Mouse (Mus musculus): Measurements from ENCODE around the gene Cd9. TPM values are rescaled to one million over a fixed set of nuclear protein-coding genes. Genes with fewer than 3 reads are reported as not detected.

The Cd9 gene
- polyA plus RNA-seq, 1 experiment: 138 TPM

DNA sequence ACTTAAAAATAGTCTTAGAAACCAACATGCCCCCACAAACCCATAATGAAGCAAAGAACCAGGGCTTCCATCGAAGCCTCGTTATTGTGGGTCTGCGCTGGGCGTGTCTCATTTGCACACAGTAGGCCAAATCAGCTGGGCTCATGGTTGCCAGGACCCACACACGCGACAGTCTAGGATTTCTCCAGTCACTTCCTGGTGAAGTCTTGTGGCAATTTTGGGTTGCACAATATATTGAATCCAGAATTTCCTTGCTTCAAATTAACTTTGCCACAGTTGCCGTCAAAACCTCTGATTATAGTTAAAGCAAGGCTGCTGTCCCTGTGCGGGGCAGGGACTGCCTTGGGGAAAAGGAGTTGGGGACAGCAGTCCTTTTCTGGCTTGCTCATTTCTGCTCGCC is 39.9 kb downstream of the Cd9 start:
- no peak overlapping the region for H3K4me3 ChIP-seq (ENCODE audit: insufficient read depth, low read depth, low read length)
- H3K4me1 ChIP-seq (ENCODE audit: control insufficient read depth, insufficient read depth, low read length): peaks cover 2% of the 10 kb centered on the region; the same call in 1 of the 2 replicates
- no peak for DNase-seq
- H3K27me3 ChIP-seq (replicated peaks; ENCODE audit: control insufficient read depth, insufficient read depth, low read length): no peaks in the 10 kb centered on the region
- TF ChIP-seq POLR2A (IDR thresholded peaks at IDR 0.05; ENCODE audit: low read depth, low read length) (no peak), CTCF (conservative IDR thresholded peaks at IDR 0.05; ENCODE audit: insufficient read depth, insufficient read length, low read depth, low read length) (no peak)
- 87% methylated on average over 9 of the region's 9 CpGs for WGBS
- no peak overlapping the region for H3K27ac ChIP-seq (ENCODE audit: insufficient read depth, low read depth, low read length)
- H3K36me3 ChIP-seq (ENCODE audit: control insufficient read depth, insufficient read depth, low read length): no peaks in the 10 kb centered on the region

DNA sequence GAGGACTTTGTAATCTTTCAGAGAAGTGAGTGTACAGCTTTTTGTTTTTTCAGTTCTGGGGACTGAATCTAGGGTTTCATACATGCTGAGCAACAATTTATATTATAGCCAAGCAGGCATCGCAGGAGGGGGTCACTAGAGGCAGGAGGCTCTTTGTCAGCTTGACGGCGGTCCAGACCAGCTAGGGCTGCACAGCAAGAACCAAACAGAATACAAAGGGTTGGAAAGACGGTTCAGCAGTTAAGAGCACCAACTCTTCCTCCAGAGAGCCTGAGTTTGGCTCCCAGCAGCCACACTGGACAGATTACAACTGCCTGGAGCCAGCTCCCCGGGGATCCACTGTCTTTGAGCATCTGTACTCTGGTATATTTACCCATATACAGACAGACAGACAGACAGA is 40.3 kb downstream of the Cd9 start:
- H3K36me3 ChIP-seq (ENCODE audit: control insufficient read depth, insufficient read depth, low read length): no peaks in the 10 kb centered on the region
- WGBS: 73% methylated on average over 5 of the region's 5 CpGs
- no peak overlapping the region for H3K4me3 ChIP-seq (ENCODE audit: insufficient read depth, low read depth, low read length)
- no peaks in the 10 kb centered on the region for H3K27me3 ChIP-seq (replicated peaks; ENCODE audit: control insufficient read depth, insufficient read depth, low read length)
- peaks cover 2% of the 10 kb centered on the region; the same call in 1 of the 2 replicates for H3K4me1 ChIP-seq (ENCODE audit: control insufficient read depth, insufficient read depth, low read length)
- TF ChIP-seq POLR2A (IDR thresholded peaks at IDR 0.05; ENCODE audit: low read depth, low read length): no peak
- TF ChIP-seq CTCF (conservative IDR thresholded peaks at IDR 0.05; ENCODE audit: insufficient read depth, insufficient read length, low read depth, low read length): no peak
- DNase-seq: no peak
- H3K27ac ChIP-seq (ENCODE audit: insufficient read depth, low read depth, low read length): no peak overlapping the region

DNA sequence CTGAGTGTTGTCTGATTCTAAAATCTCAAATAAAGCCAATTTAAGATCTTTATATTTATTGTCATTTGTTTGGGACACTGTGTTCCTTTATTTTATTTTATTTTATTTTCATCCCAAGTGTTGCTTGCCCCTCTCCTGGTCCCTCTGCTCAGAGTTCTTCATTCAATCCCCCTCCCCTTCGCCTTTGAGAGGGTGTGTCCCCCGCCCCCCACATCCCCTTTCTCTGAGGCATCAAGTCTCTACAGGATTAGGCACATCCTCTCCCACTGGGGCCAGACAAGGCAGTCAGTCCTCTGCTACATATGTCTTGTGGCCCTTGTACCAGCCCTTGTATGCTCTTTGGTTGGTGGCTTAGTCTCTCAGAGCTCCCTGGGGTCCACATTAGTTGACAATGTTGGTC is 46.9 kb downstream of the Cd9 start:
- no peak for DNase-seq
- no peaks in the 10 kb centered on the region for H3K27me3 ChIP-seq (replicated peaks; ENCODE audit: control insufficient read depth, insufficient read depth, low read length)
- H3K36me3 ChIP-seq (ENCODE audit: control insufficient read depth, insufficient read depth, low read length): no peaks in the 10 kb centered on the region
- H3K27ac ChIP-seq (ENCODE audit: insufficient read depth, low read depth, low read length): no peak overlapping the region
- 81% methylated on average over 2 of the region's 2 CpGs for WGBS
- no peak for TF ChIP-seq CTCF (conservative IDR thresholded peaks at IDR 0.05; ENCODE audit: insufficient read depth, insufficient read length, low read depth, low read length)
- TF ChIP-seq POLR2A (IDR thresholded peaks at IDR 0.05; ENCODE audit: low read depth, low read length): no peak
- no peak overlapping the region for H3K4me3 ChIP-seq (ENCODE audit: insufficient read depth, low read depth, low read length)
- no peaks in the 10 kb centered on the region; the same call in 1 of the 2 replicates for H3K4me1 ChIP-seq (ENCODE audit: control insufficient read depth, insufficient read depth, low read length)

- Histone ChIP-seq H3K27me3 (replicated peaks; ENCODE audit: control insufficient read depth, insufficient read depth, low read length) (no peaks in the 10 kb centered on the region), H3K27ac (ENCODE audit: insufficient read depth, low read depth, low read length) (0 out of 2 replicates have a peak overlapping the region, but pooled peaks have one; percentile 1), H3K4me3 (ENCODE audit: insufficient read depth, low read depth, low read length) (no peak overlapping the region), H3K4me1 (ENCODE audit: control insufficient read depth, insufficient read depth, low read length) (no peaks in the 10 kb centered on the region; the same call in 1 of the 2 replicates), H3K36me3 (ENCODE audit: control insufficient read depth, insufficient read depth, low read length) (no peaks in the 10 kb centered on the region)
- peak; percentile 57 for DNase-seq
- no peak for TF ChIP-seq POLR2A (IDR thresholded peaks at IDR 0.05; ENCODE audit: low read depth, low read length)
- TF ChIP-seq CTCF (conservative IDR thresholded peaks at IDR 0.05; ENCODE audit: insufficient read depth, insufficient read length, low read depth, low read length): no peak
- WGBS: 43% methylated on average over 4 of the region's 4 CpGs
These were observed 47.4 kb downstream of the Cd9 start for GRCm38 (mm10) chr6:125447205-125447604.

- 81% methylated on average over 6 of the region's 6 CpGs for WGBS
- Histone ChIP-seq H3K4me1 (ENCODE audit: control insufficient read depth, insufficient read depth, low read length) (no peaks in the 10 kb centered on the region; the same call in 1 of the 2 replicates), H3K36me3 (ENCODE audit: control insufficient read depth, insufficient read depth, low read length) (no peaks in the 10 kb centered on the region), H3K4me3 (ENCODE audit: insufficient read depth, low read depth, low read length) (no peak overlapping the region), H3K27ac (ENCODE audit: insufficient read depth, low read depth, low read length) (no peak overlapping the region), H3K27me3 (replicated peaks; ENCODE audit: control insufficient read depth, insufficient read depth, low read length) (no peaks in the 10 kb centered on the region)
- TF ChIP-seq POLR2A (IDR thresholded peaks at IDR 0.05; ENCODE audit: low read depth, low read length): no peak
- no peak for TF ChIP-seq CTCF (conservative IDR thresholded peaks at IDR 0.05; ENCODE audit: insufficient read depth, insufficient read length, low read depth, low read length)
- no peak for DNase-seq
These were observed 49.2 kb downstream of the Cd9 start for GRCm38 (mm10) chr6:125445381-125445780.

GRCm38 (mm10) chr6:125442591-125442990 is 52.0 kb downstream of the Cd9 start:
- H3K4me1 ChIP-seq (ENCODE audit: control insufficient read depth, insufficient read depth, low read length): no peaks in the 10 kb centered on the region; the same call in 1 of the 2 replicates
- H3K27me3 ChIP-seq (replicated peaks; ENCODE audit: control insufficient read depth, insufficient read depth, low read length): no peaks in the 10 kb centered on the region
- TF ChIP-seq CTCF (conservative IDR thresholded peaks at IDR 0.05; ENCODE audit: insufficient read depth, insufficient read length, low read depth, low read length): no peak
- TF ChIP-seq POLR2A (IDR thresholded peaks at IDR 0.05; ENCODE audit: low read depth, low read length): no peak
- H3K4me3 ChIP-seq (ENCODE audit: insufficient read depth, low read depth, low read length): no peak overlapping the region
- no peak overlapping the region for H3K27ac ChIP-seq (ENCODE audit: insufficient read depth, low read depth, low read length)
- 67% methylated on average over 10 of the region's 10 CpGs for WGBS
- no peaks in the 10 kb centered on the region for H3K36me3 ChIP-seq (ENCODE audit: control insufficient read depth, insufficient read depth, low read length)
- no peak for DNase-seq

- no peaks in the 10 kb centered on the region for H3K36me3 ChIP-seq (ENCODE audit: control insufficient read depth, insufficient read depth, low read length)
- H3K4me3 ChIP-seq (ENCODE audit: insufficient read depth, low read depth, low read length): no peak overlapping the region
- H3K27ac ChIP-seq (ENCODE audit: insufficient read depth, low read depth, low read length): no peak overlapping the region
- H3K27me3 ChIP-seq (replicated peaks; ENCODE audit: control insufficient read depth, insufficient read depth, low read length): no peaks in the 10 kb centered on the region
- TF ChIP-seq CTCF (conservative IDR thresholded peaks at IDR 0.05; ENCODE audit: insufficient read depth, insufficient read length, low read depth, low read length) (no peak), POLR2A (IDR thresholded peaks at IDR 0.05; ENCODE audit: low read depth, low read length) (no peak)
- no peak for DNase-seq
- no peaks in the 10 kb centered on the region; the same call in none of the 2 replicates for H3K4me1 ChIP-seq (ENCODE audit: control insufficient read depth, insufficient read depth, low read length)
- WGBS: 87% methylated on average over 3 of the region's 3 CpGs
These were observed 57.8 kb downstream of the Cd9 start for GRCm38 (mm10) chr6:125436753-125437152.
